Mouse (Mus musculus): ENCODE results near the gene Rwdd2a.

- TF ChIP-seq TAL1 (IDR thresholded peaks at IDR 0.05; ENCODE audit: low read length), result no peak
- TF ChIP-seq GATA1 (IDR thresholded peaks at IDR 0.05; ENCODE audit: low read length), result no peak
Measured at GRCm38 (mm10) chr9:86587019-86587795, 15.4 kb downstream of the Rwdd2a start.

All from erythroblast, embryonic 14.5 days (primary cell).